Mouse (Mus musculus): ENCODE measurements around the gene Ccdc92. TPM values are rescaled to one million over a fixed set of nuclear protein-coding genes. Genes with fewer than 3 reads are reported as not detected.

Gene Ccdc92
- polyA plus RNA-seq (2014; fragmentation: Nextera tagmentation; extraction: Ambion mirVana), result 49.0 and 59.0 TPM in 2 replicates

- Histone ChIP-seq H3K27me3 (ENCODE audit: control insufficient read depth, insufficient read depth, low read length) (no peaks in the 10 kb centered on the region), H3K9ac (replicated peaks; ENCODE audit: low read depth, low read length) (peak within 1 kb of the TSS; percentile 90), H3K4me3 (ENCODE audit: low read depth, low read length) (peak within 1 kb of the TSS; percentile 93), H3K9me3 (ENCODE audit: control insufficient read depth, low read length) (no peaks in the 10 kb centered on the region), H3K4me2 (ENCODE audit: low read depth, low read length) (peak within 1 kb of the TSS; percentile 90), H3K27ac (ENCODE audit: low read depth, low read length) (peak within 1 kb of the TSS; percentile 95), H3K36me3 (ENCODE audit: control insufficient read depth, insufficient read depth, low read length) (peaks cover under 1% of the 10 kb centered on the region; the same call in 1 of the 2 replicates), H3K4me1 (ENCODE audit: control insufficient read depth, insufficient read depth, low read length) (peaks cover 13% of the 10 kb centered on the region; the same call in 1 of the 2 replicates)
- WGBS, result under 1% methylated on average over 73 of the region's 103 CpGs
- ATAC-seq (ENCODE audit: low read depth), result peak; percentile 90
Measured at GRCm38 (mm10) chr5:124862013-124862866, at the start of gene Ccdc92, which contains the start of gene Zfp664. Gene Ccdc92 (minus strand): TSS chr5:124862424. Gene Zfp664 (plus strand): TSS chr5:124862691.

GRCm38 (mm10) chr5:124908860-124909259, 46.6 kb upstream of the Ccdc92 start:
- Histone ChIP-seq H3K4me1 (ENCODE audit: control insufficient read depth, insufficient read depth, low read length) (0 out of 2 replicates have a peak, but pooled peaks cover 4% of the 10 kb centered on the region), H3K4me3 (ENCODE audit: low read depth, low read length) (no peak overlapping the region), H3K27ac (ENCODE audit: low read depth, low read length) (no peak overlapping the region), H3K36me3 (ENCODE audit: control insufficient read depth, insufficient read depth, low read length) (no peaks in the 10 kb centered on the region), H3K27me3 (ENCODE audit: control insufficient read depth, insufficient read depth, low read length) (no peaks in the 10 kb centered on the region), H3K9me3 (ENCODE audit: control insufficient read depth, low read length) (no peaks in the 10 kb centered on the region), H3K9ac (replicated peaks; ENCODE audit: low read depth, low read length) (no peak overlapping the region; the same call in 1 of the 2 replicates), H3K4me2 (ENCODE audit: low read depth, low read length) (no peak overlapping the region)
- 25% methylated on average over 5 of the region's 5 CpGs for WGBS
- peak; percentile 89; the same call in 1 of the 2 replicates for ATAC-seq (ENCODE audit: low read depth)

GRCm38 (mm10) chr5:124906890-124907289, 44.7 kb upstream of the Ccdc92 start:
- Histone ChIP-seq H3K9me3 (ENCODE audit: control insufficient read depth, low read length) (no peaks in the 10 kb centered on the region), H3K4me2 (ENCODE audit: low read depth, low read length) (no peak overlapping the region), H3K36me3 (ENCODE audit: control insufficient read depth, insufficient read depth, low read length) (no peaks in the 10 kb centered on the region), H3K4me3 (ENCODE audit: low read depth, low read length) (no peak overlapping the region), H3K27ac (ENCODE audit: low read depth, low read length) (no peak overlapping the region), H3K4me1 (ENCODE audit: control insufficient read depth, insufficient read depth, low read length) (no peaks in the 10 kb centered on the region), H3K27me3 (ENCODE audit: control insufficient read depth, insufficient read depth, low read length) (no peaks in the 10 kb centered on the region), H3K9ac (replicated peaks; ENCODE audit: low read depth, low read length) (no peak overlapping the region)
- WGBS, result 73% methylated on average over 13 of the region's 13 CpGs
- ATAC-seq (ENCODE audit: low read depth), result no peak

GRCm38 (mm10) chr5:124903852-124904251, 41.6 kb upstream of the Ccdc92 start:
- Histone ChIP-seq H3K9me3 (ENCODE audit: control insufficient read depth, low read length) (no peaks in the 10 kb centered on the region), H3K4me2 (ENCODE audit: low read depth, low read length) (no peak overlapping the region), H3K27ac (ENCODE audit: low read depth, low read length) (no peak overlapping the region), H3K4me3 (ENCODE audit: low read depth, low read length) (no peak overlapping the region), H3K36me3 (ENCODE audit: control insufficient read depth, insufficient read depth, low read length) (no peaks in the 10 kb centered on the region), H3K9ac (replicated peaks; ENCODE audit: low read depth, low read length) (no peak overlapping the region), H3K27me3 (ENCODE audit: control insufficient read depth, insufficient read depth, low read length) (no peaks in the 10 kb centered on the region), H3K4me1 (ENCODE audit: control insufficient read depth, insufficient read depth, low read length) (0 out of 2 replicates have a peak, but pooled peaks cover 4% of the 10 kb centered on the region)
- ATAC-seq (ENCODE audit: low read depth), result no peak
- WGBS, result 89% methylated on average over 4 of the region's 4 CpGs

- Histone ChIP-seq H3K4me2 (ENCODE audit: low read depth, low read length) (no peak overlapping the region), H3K4me3 (ENCODE audit: low read depth, low read length) (no peak overlapping the region), H3K27me3 (ENCODE audit: control insufficient read depth, insufficient read depth, low read length) (no peaks in the 10 kb centered on the region), H3K9me3 (ENCODE audit: control insufficient read depth, low read length) (no peaks in the 10 kb centered on the region), H3K36me3 (ENCODE audit: control insufficient read depth, insufficient read depth, low read length) (no peaks in the 10 kb centered on the region), H3K27ac (ENCODE audit: low read depth, low read length) (no peak overlapping the region), H3K9ac (replicated peaks; ENCODE audit: low read depth, low read length) (no peak overlapping the region), H3K4me1 (ENCODE audit: control insufficient read depth, insufficient read depth, low read length) (0 out of 2 replicates have a peak, but pooled peaks cover 4% of the 10 kb centered on the region)
- no peak for ATAC-seq (ENCODE audit: low read depth)
- WGBS, result 82% methylated on average over 10 of the region's 10 CpGs
Measured at GRCm38 (mm10) chr5:124902195-124902594, 40.0 kb upstream of the Ccdc92 start.

- H3K4me1 ChIP-seq (ENCODE audit: control insufficient read depth, insufficient read depth, low read length), result 0 out of 2 replicates have a peak, but pooled peaks cover 4% of the 10 kb centered on the region
- no peak overlapping the region for H3K4me3 ChIP-seq (ENCODE audit: low read depth, low read length)
- no peak for ATAC-seq (ENCODE audit: low read depth)
- no peaks in the 10 kb centered on the region for H3K36me3 ChIP-seq (ENCODE audit: control insufficient read depth, insufficient read depth, low read length)
- no peak overlapping the region for H3K9ac ChIP-seq (replicated peaks; ENCODE audit: low read depth, low read length)
- H3K4me2 ChIP-seq (ENCODE audit: low read depth, low read length), result no peak overlapping the region
- no peaks in the 10 kb centered on the region for H3K9me3 ChIP-seq (ENCODE audit: control insufficient read depth, low read length)
- WGBS, result 76% methylated on average over 6 of the region's 6 CpGs
- no peaks in the 10 kb centered on the region for H3K27me3 ChIP-seq (ENCODE audit: control insufficient read depth, insufficient read depth, low read length)
- no peak overlapping the region for H3K27ac ChIP-seq (ENCODE audit: low read depth, low read length)
Measured at GRCm38 (mm10) chr5:124901675-124902074, 39.5 kb upstream of the Ccdc92 start.

- H3K4me3 ChIP-seq (ENCODE audit: low read depth, low read length), result no peak overlapping the region
- no peak overlapping the region for H3K9ac ChIP-seq (replicated peaks; ENCODE audit: low read depth, low read length)
- no peaks in the 10 kb centered on the region for H3K36me3 ChIP-seq (ENCODE audit: control insufficient read depth, insufficient read depth, low read length)
- no peaks in the 10 kb centered on the region for H3K9me3 ChIP-seq (ENCODE audit: control insufficient read depth, low read length)
- no peaks in the 10 kb centered on the region for H3K27me3 ChIP-seq (ENCODE audit: control insufficient read depth, insufficient read depth, low read length)
- no peak for ATAC-seq (ENCODE audit: low read depth)
- H3K27ac ChIP-seq (ENCODE audit: low read depth, low read length), result no peak overlapping the region; the same call in 1 of the 2 replicates
- 76% methylated on average over 19 of the region's 19 CpGs for WGBS
- H3K4me2 ChIP-seq (ENCODE audit: low read depth, low read length), result no peak overlapping the region
- 0 out of 2 replicates have a peak, but pooled peaks cover 4% of the 10 kb centered on the region for H3K4me1 ChIP-seq (ENCODE audit: control insufficient read depth, insufficient read depth, low read length)
Measured at GRCm38 (mm10) chr5:124900738-124901490, 38.7 kb upstream of the Ccdc92 start.

GRCm38 (mm10) chr5:124899945-124900631, 37.9 kb upstream of the Ccdc92 start:
- Histone ChIP-seq H3K4me2 (ENCODE audit: low read depth, low read length) (peak overlapping the region; percentile 19; the same call in 1 of the 2 replicates), H3K9ac (replicated peaks; ENCODE audit: low read depth, low read length) (no peak overlapping the region), H3K36me3 (ENCODE audit: control insufficient read depth, insufficient read depth, low read length) (no peaks in the 10 kb centered on the region), H3K9me3 (ENCODE audit: control insufficient read depth, low read length) (no peaks in the 10 kb centered on the region), H3K4me3 (ENCODE audit: low read depth, low read length) (no peak overlapping the region), H3K27ac (ENCODE audit: low read depth, low read length) (no peak overlapping the region), H3K27me3 (ENCODE audit: control insufficient read depth, insufficient read depth, low read length) (no peaks in the 10 kb centered on the region), H3K4me1 (ENCODE audit: control insufficient read depth, insufficient read depth, low read length) (0 out of 2 replicates have a peak, but pooled peaks cover 4% of the 10 kb centered on the region)
- 22% methylated on average over 20 of the region's 20 CpGs for WGBS
- ATAC-seq (ENCODE audit: low read depth), result peak; percentile 62

Data from neural tube, embryonic 14.5 days (tissue).